Mouse (Mus musculus) bone marrow, adult 2 months (tissue): ENCODE results near the gene Rab29. TPM values are rescaled to one million over a fixed set of nuclear protein-coding genes. Genes with fewer than 3 reads are reported as not detected.

Experiments
- H3K27ac ChIP-seq: fragments of 200-500 bp; 2 replicates; pipeline ENCODE4 v1.5.1; 2012; ENCODE audit warnings: low read depth, mild to moderate bottlenecking, control low read depth, inconsistent platforms, low read length; ENCODE audit not compliant: control insufficient read depth, poor library complexity, insufficient read depth
- H3K4me1 ChIP-seq: fragments of 200-500 bp; 2 replicates; pipeline ENCODE4 v1.6.1; 2011; ENCODE audit warnings: low read length; ENCODE audit not compliant: control insufficient read depth, insufficient read depth
- H3K4me3 ChIP-seq: fragments of 200-500 bp; replicated peaks from 2 replicates; pipeline ENCODE3; 2011; ENCODE audit warnings: mild to moderate bottlenecking, low read depth, low read length, control low read depth; ENCODE audit not compliant: control insufficient read depth
- CTCF ChIP-seq: fragments of 200-500 bp; IDR thresholded peaks from 2 replicates; pipeline ENCODE4 v1.5.1; 2011; ENCODE audit warnings: low read length, control low read depth; ENCODE audit not compliant: control insufficient read depth, insufficient read depth
- POLR2A ChIP-seq: fragments of 200-500 bp; IDR thresholded peaks from 2 replicates; pipeline ENCODE4 v1.6.1; 2011; ENCODE audit warnings: low read depth, mild to moderate bottlenecking, control low read depth, low read length, borderline replicate concordance; ENCODE audit not compliant: control insufficient read depth
- WGBS: fragments of 180-500 bp; shearing (Covaris S2); methylation state at CpG from one replicate; pipeline ENCODE4 v1.1.7; 2018; 5-methylcytosine and 5-hydroxymethylcytosine counted together
- polyA plus RNA-seq: library from polyadenylated mRNA; stranded (reverse); fragments of >200 nt; gene quantifications from 2 replicates; pipeline ENCODE4 v1.2.4, GENCODE M21; 2011; ENCODE audit warnings: low replicate concordance; ENCODE audit not compliant: missing spikeins, insufficient read depth, insufficient read length

Rab29 gene
- polyA plus RNA-seq, 1 experiment, result 15.7 TPM

DNA sequence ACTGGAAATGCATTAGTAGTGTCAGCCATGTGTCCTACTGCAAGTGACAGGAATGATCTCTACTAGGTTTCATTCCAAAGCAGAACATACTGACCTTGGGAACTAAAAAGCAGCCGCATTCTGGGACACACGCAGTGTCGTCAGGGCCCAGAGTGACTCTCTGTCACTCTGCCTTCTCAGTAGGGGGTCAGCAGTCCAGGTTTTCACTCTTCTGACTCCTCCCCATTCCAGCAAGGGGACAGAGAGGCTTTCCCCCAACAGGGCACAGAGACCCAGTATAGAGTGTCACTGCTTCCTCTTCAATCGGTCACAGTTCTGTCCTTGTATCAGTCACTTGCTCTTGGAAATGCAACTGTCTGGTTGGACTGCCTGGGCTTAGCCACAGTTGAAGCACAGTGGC lies 24.8 kb upstream of the Rab29 start:
- WGBS, result 93% methylated on average over 4 of the region's 4 CpGs
- no peaks in the 10 kb centered on the region for H3K4me1 ChIP-seq
- TF ChIP-seq POLR2A (no peak), CTCF (no peak)
- H3K27ac ChIP-seq, result no peak overlapping the region
- no peak overlapping the region for H3K4me3 ChIP-seq

DNA sequence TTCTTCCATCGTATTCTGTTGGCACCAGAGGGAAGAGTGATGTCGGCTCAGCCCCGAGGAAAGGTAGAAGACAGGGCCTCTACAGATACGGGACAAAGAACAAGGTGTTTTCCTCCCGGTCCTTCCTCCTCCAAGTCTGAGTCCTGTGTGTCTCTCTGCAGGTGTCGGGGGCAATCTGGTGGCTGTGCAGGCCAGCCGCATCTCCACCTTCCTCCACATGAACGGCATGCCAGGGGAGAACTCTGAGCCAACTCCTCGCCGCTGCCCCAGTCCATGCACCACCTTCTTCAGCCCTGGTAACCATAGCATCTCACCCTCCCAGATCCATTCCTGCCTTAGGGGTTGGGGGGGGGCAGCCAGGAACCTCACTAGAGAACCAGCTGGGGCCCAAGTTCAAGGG lies 23.3 kb upstream of the Rab29 start:
- Histone ChIP-seq H3K27ac (no peak overlapping the region), H3K4me3 (no peak overlapping the region), H3K4me1 (no peaks in the 10 kb centered on the region)
- WGBS, result 88% methylated on average over 10 of the region's 10 CpGs
- TF ChIP-seq CTCF, result no peak
- TF ChIP-seq POLR2A, result no peak

DNA sequence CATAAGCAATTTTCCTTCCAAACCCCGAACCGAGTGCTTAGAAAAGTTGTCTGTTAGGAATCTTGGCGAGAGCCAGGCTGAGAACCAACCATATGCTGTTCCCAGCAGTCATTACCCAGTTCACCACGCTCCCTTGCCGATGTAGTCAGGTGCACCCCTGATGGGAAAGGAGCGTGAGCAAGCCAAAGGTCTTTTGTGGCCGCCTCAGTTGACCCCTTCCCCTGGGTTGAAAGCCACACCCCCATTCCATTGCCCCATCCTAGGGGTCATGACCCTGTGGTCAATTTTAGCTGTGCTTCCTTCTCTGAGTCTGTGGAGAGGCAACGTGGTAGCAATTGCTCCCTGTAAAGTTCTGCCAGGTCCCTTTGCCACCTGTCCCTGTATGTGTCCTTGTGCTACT lies 22.1 kb upstream of the Rab29 start:
- Histone ChIP-seq H3K4me1 (no peaks in the 10 kb centered on the region), H3K27ac (no peak overlapping the region), H3K4me3 (no peak overlapping the region)
- TF ChIP-seq CTCF, result no peak
- TF ChIP-seq POLR2A, result no peak
- WGBS, result 81% methylated on average over 8 of the region's 8 CpGs

DNA sequence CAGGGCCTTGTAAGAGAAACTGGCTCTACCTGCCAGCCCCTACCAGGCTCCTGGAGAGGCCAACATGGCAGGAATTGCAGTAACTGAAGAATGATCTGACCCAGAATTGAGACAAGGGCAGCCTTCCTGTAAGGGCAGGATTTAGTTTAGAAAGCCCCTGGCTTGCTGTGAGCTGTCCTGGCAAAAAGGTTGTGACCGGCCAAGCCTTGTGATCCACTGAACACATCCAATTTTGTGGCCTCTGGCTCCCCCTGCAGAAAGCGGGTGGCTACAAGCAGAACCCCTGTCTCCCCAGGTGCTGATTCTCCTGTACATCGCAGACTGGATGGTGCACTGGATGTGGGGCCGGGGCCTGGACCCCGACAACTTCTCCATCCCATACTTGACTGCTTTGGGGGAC lies 20.8 kb upstream of the Rab29 start:
- Histone ChIP-seq H3K27ac (no peak overlapping the region), H3K4me3 (no peak overlapping the region), H3K4me1 (no peaks in the 10 kb centered on the region)
- peak; percentile 60 for TF ChIP-seq CTCF
- no peak for TF ChIP-seq POLR2A
- 77% methylated on average over 5 of the region's 5 CpGs for WGBS

DNA sequence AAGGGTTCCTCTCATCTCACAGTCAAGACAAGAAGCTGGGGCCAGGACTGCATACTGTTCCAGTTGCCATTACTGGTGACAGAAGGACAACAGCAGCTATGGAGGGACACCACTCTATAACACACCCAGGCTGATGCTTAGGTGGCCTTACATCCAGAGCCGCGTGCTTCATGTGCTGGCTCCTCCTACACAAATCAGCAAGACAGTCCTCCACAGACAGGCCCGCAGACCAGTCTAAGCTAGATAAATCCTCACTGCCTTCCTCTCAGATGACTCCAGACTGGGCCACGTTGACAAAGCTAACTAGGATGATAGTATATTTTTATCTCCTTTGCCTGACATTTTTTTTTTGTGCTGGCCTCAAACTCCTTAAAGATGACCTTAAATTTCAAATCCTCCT lies 5.2 kb upstream of the Rab29 start:
- no peak for TF ChIP-seq POLR2A
- no peak for TF ChIP-seq CTCF
- H3K4me3 ChIP-seq, result no peak overlapping the region
- no peak overlapping the region for H3K27ac ChIP-seq
- H3K4me1 ChIP-seq, result no peaks in the 10 kb centered on the region; the same call in 1 of the 2 replicates
- WGBS, result 65% methylated on average over 4 of the region's 4 CpGs

DNA sequence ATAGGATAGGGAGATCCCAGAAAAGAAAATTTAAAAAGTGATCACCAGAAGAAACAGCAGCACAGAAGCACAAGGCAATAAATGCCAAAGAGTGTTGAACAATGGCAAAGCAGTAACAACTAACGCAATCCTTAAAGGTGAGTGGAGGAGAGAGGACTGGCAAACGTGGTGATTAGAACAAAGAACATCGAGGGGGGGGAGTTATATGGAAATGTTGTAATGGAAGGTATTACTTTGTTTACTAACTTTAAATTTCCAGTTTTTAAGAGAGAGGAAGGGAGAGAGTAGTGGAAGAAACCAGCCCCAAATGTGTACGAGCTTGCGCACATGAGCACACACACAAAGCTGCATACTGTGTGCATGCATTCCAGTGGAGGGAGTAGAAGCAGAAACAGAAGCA lies 1.4 kb upstream of the Rab29 start:
- Histone ChIP-seq H3K4me3 (no peak overlapping the region), H3K4me1 (peaks cover 2% of the 10 kb centered on the region), H3K27ac (no peak overlapping the region)
- no peak for TF ChIP-seq POLR2A
- TF ChIP-seq CTCF, result no peak
- 85% methylated on average over 5 of the region's 5 CpGs for WGBS

DNA sequence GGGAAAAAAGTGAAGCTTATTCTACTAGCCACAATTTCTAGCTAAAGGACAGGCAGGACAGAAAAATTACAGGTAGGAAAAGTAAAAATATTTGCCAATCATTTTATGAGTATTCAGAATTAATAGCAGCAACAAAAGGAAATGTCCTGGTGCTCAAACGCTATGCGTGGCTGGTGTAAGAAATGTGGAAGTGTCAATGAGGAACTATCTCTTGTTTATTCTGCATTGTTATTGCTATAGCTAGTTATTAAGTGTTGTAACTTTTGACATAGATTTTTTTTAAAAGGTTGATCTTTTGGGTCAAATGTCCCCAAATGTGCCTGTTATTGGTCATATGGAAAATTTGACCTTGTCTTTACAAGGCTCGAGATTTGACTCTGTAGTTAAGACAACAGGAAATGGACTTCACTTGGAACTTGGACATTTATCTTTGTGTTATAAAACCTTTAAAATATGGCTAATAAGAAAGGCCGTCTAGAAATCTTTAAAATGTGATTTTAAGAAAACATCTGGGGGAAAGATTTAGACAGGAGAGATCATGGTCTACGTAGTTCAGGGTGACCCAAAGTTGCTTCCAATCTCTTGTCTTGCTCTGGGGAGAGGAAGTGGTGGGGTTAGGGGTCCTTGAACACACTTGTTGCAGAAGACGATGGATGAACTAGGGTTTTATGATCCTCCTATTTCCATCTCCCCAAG lies 572 bp upstream of the Rab29 start:
- WGBS, result 27% methylated on average over 6 of the region's 6 CpGs
- TF ChIP-seq CTCF (no peak), POLR2A (no peak)
- peak overlapping the region; percentile 33 for H3K4me3 ChIP-seq
- H3K4me1 ChIP-seq, result peaks cover 2% of the 10 kb centered on the region
- H3K27ac ChIP-seq, result no peak overlapping the region

DNA sequence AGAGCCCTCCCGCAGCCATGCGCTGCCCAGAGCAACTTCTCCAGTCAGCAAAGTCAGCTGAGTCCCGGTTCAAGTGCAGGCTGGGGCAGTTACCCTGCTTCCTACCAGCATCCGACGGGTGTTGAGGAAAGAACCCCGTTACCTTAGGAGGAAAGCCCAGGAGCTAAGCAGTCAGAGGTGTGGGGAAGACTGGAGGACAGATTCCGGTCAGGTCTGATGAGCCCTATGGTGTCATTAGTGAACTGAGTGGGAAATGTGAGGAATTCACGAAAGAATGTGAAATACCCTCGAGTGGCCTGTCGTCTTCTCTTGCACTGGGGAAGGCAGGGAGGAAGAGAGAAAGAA lies 894 bp downstream of the Rab29 start:
- Histone ChIP-seq H3K27ac (peak overlapping the region; percentile 68), H3K4me1 (peaks cover 2% of the 10 kb centered on the region), H3K4me3 (peak overlapping the region; percentile 71)
- TF ChIP-seq POLR2A (no peak), CTCF (no peak)
- WGBS, result 8% methylated on average over 10 of the region's 10 CpGs

DNA sequence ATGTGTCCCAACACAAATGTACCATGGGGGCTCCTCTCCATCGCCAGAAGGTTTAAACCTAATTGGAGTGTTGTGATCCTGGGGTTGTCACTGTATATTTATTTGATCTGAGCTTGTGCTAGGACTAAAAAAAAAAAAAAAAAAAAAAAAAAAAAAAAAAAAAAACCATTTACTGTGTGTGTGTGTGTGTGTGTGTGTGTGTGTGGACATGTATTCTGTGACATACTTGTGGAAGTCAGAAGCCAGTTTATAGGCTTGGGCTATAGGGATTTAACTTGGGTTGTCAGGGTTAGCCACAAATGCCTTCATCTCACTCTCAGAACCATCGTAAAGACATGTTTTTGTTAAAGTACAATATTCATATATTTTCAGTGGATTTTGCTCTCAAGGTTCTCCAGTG lies 2.5 kb downstream of the Rab29 start:
- Histone ChIP-seq H3K4me1 (peaks cover 2% of the 10 kb centered on the region), H3K4me3 (no peak overlapping the region), H3K27ac (no peak overlapping the region)
- TF ChIP-seq CTCF (no peak), POLR2A (no peak)
- WGBS, result 89% methylated on average over 2 of the region's 2 CpGs
